Mouse (Mus musculus) adrenal gland, postnatal 36 days (tissue): ENCODE results near the gene Fhit. TPM values are rescaled to one million over a fixed set of nuclear protein-coding genes. Genes with fewer than 3 reads are reported as not detected.
A peak's percentile ranks its signal among the peaks of the same experiment; 100 is the strongest.
"Not testable (repeated sequence)": the region's sequence is repeated elsewhere in the genome, so short reads cannot be mapped to it uniquely, and the experiment has no call there.

Source experiments
- DNase-seq, 2 experiments: peaks; one replicate each; pipeline ENCODE4 v3.0.0; 2021; ENCODE audit warnings: mixed read lengths in 1 of 2
- long read RNA-seq, 2 experiments: library from polyadenylated mRNA; stranded (forward); transcript quantifications; one replicate each; pipeline ENCODE4 v2.0.0; 2021; ENCODE audit warnings: borderline sequencing depth in 2 of 2
- total RNA-seq, 2 experiments: library from RNA; stranded (reverse); gene quantifications; 2 replicates each; pipeline ENCODE4 v1.2.3; 2021

Fhit gene
- total RNA-seq = 10 to 100 TPM; 10.9 to 12.9 TPM
- long read RNA-seq, experiment 1 = 0 reads
- long read RNA-seq, experiment 2 = 0 reads

- peak; percentile 93 for DNase-seq
Observed at GRCm38 (mm10) chr14:11161751-11162231, at the start of gene Fhit. Gene Fhit (minus strand): TSS chr14:11162035.

GRCm38 (mm10) chr14:11206786-11207185 is 45.0 kb upstream of the Fhit start:
- DNase-seq = no peak

GRCm38 (mm10) chr14:11160806-11161450 is 907 bp downstream of the Fhit start:
- DNase-seq = peak; percentile 74 to 80

- no peak for DNase-seq
Observed at GRCm38 (mm10) chr14:11159641-11160040, 2.2 kb downstream of the Fhit start.

- no peak for DNase-seq
Observed at GRCm38 (mm10) chr14:11159021-11159420, 2.8 kb downstream of the Fhit start.

- no peak for DNase-seq
Observed at GRCm38 (mm10) chr14:11157741-11158140, 4.1 kb downstream of the Fhit start.

- DNase-seq = peak; percentile 3 to 11
Observed at GRCm38 (mm10) chr14:11151634-11152321, 10.1 kb downstream of the Fhit start.

GRCm38 (mm10) chr14:11133787-11134735 is 27.8 kb downstream of the Fhit start:
- peak in 1 of 2 experiments; percentile 4 for DNase-seq

- no peak for DNase-seq
Observed at GRCm38 (mm10) chr14:11132637-11133474, 29.0 kb downstream of the Fhit start.

GRCm38 (mm10) chr14:11125096-11125495 is 36.7 kb downstream of the Fhit start:
- DNase-seq = no peak

GRCm38 (mm10) chr14:11119076-11119475 is 42.8 kb downstream of the Fhit start:
- DNase-seq = peak; percentile 36 to 45

- DNase-seq = no peak
Observed at GRCm38 (mm10) chr14:11085596-11085995, 76.2 kb downstream of the Fhit start.

GRCm38 (mm10) chr14:11083946-11084345 is 77.9 kb downstream of the Fhit start:
- DNase-seq = no peak

GRCm38 (mm10) chr14:11083462-11083861 is 78.4 kb downstream of the Fhit start:
- DNase-seq = no peak

- DNase-seq = no peak
Observed at GRCm38 (mm10) chr14:11063594-11063993, 98.2 kb downstream of the Fhit start.

- no peak for DNase-seq
Observed at GRCm38 (mm10) chr14:11060221-11060620, 101.6 kb downstream of the Fhit start.

- not testable (repeated sequence) for DNase-seq
Observed at GRCm38 (mm10) chr14:11039503-11040300, 122.1 kb downstream of the Fhit start.

- no peak for DNase-seq
Observed at GRCm38 (mm10) chr14:11021391-11021790, 140.4 kb downstream of the Fhit start.

- no peak for DNase-seq
Observed at GRCm38 (mm10) chr14:10978651-10979050, 183.2 kb downstream of the Fhit start.

GRCm38 (mm10) chr14:10941647-10942046 is 220.2 kb downstream of the Fhit start:
- DNase-seq = no peak
